In the genomic region with DNA sequence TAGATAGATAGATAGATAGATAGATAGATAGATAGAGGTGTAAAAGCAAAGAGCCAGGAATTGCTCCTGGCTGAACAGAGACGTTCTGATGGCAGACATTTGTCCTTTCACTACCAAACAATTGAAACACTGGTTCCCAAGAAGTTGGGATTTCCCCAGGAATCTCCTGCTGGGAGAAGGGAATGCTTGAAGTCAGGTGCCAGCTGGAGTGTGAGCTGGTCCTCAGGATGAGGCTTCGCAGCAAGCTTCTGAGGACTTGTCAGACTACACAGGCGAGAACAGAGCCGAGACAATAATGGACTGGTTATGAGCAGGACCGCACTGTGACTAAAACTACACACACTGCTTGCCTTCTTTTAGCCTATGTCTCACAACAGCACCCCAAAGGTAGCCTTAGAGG, we compare ENCODE assay signal across 21 mouse cellular contexts. TPM values are rescaled to one million over a fixed set of nuclear protein-coding genes. Genes with fewer than 3 reads are reported as not detected.
"Had no signal": no experiment of that assay in that cellular context is flagged by ENCODE, and none has a peak within 500 bp of the region (broad histone marks: within the 10 kb centered on the region; RNA-seq: fewer than 3 reads in every experiment).

No protein-coding gene starts in this region.

- H3K27me3 ChIP-seq: liver, embryonic 13.5 days; lung, embryonic 15.5 days; midbrain, embryonic 12.5 days; neural tube, embryonic 15.5 days had no signal

- H3K4me2 ChIP-seq: limb, embryonic 12.5 days; liver, embryonic 13.5 days; lung, embryonic 15.5 days; midbrain, embryonic 12.5 days; neural tube, embryonic 15.5 days had no signal

- H3K9ac ChIP-seq: limb, embryonic 12.5 days; liver, embryonic 13.5 days; liver, postnatal 0 days; lung, embryonic 15.5 days; midbrain, embryonic 12.5 days; neural tube, embryonic 15.5 days had no signal

- ATAC-seq: liver, postnatal 0 days had no signal

- H3K4me1 ChIP-seq: limb, embryonic 12.5 days; liver, embryonic 13.5 days; midbrain, embryonic 12.5 days had no signal

- H3K27ac ChIP-seq: layer of hippocampus, adult 2 months; limb, embryonic 12.5 days; liver, embryonic 13.5 days; lung, embryonic 15.5 days; midbrain, embryonic 12.5 days; neural tube, embryonic 15.5 days had no signal

- H3K4me3 ChIP-seq: layer of hippocampus, adult 2 months; limb, embryonic 12.5 days; liver, embryonic 13.5 days; lung, embryonic 15.5 days; midbrain, embryonic 12.5 days; myocyte; neural tube, embryonic 15.5 days had no signal

- DNase-seq: kidney, postnatal 25 days; liver; liver, embryonic 13.5 days; liver, postnatal 0 days; lung, postnatal 14 days; right cerebral cortex, postnatal 4 days; spleen, adult 18-20 months; thymus, adult 18-20 months; thymus, postnatal 14 days had no signal

- H3K36me3 ChIP-seq: limb, embryonic 12.5 days; liver, embryonic 13.5 days; lung, embryonic 15.5 days; midbrain, embryonic 12.5 days; neural tube, embryonic 15.5 days had no signal

- H3K9me3 ChIP-seq: limb, embryonic 12.5 days; liver, embryonic 13.5 days; lung, embryonic 15.5 days; midbrain, embryonic 12.5 days; neural tube, embryonic 15.5 days had no signal

RNA-seq across cellular contexts. Expression of gene Gas6, which starts 17.7 kb away (rescaled TPM):
- total RNA-seq: megakaryocyte-erythroid progenitor cell, adult 5-6 weeks had no signal

RNA-seq across cellular contexts. Expression of gene 1700029H14Rik, which starts 50.2 kb away (rescaled TPM):
- total RNA-seq: layer of hippocampus, adult 2 months; layer of hippocampus, postnatal 10 days; left cerebral cortex, postnatal 36 days; megakaryocyte-erythroid progenitor cell, adult 5-6 weeks had no signal
- polyA plus RNA-seq: kidney, embryonic 16.5 days; limb, embryonic 12.5 days; liver, embryonic 13.5 days; liver, postnatal 0 days; lung, embryonic 15.5 days; midbrain, embryonic 12.5 days; myocyte; neural tube, embryonic 11.5 days; neural tube, embryonic 15.5 days; stomach, embryonic 14.5 days had no signal
